8 mouse cellular contexts compared by ENCODE assay signal in genomic region chr11:93995720-93996305, GRCm38 (mm10). TPM values are rescaled to one million over a fixed set of nuclear protein-coding genes. Genes with fewer than 3 reads are reported as not detected.
DNase-seq lines count a peak whose midpoint lies in the region; ATAC-seq and TF ChIP-seq lines count a peak whose summit lies in the region.

Gene Spag9, plus strand, starts transcription at chr11:93996091.

- TF ChIP-seq RAD21 in MEL (IDR thresholded peaks at IDR 0.05; ENCODE audit: low read depth, low read length) = no peak

- peaks cover 6 to 15% of the 10 kb centered on the region in 2 experiments for H3K4me1 ChIP-seq in MEL (ENCODE audit: control insufficient read depth in 1 of 2, insufficient read depth in 2 of 2, low read length in 2 of 2)
- peaks cover 3% of the 10 kb centered on the region for H3K4me1 ChIP-seq in cerebellum, adult 2 months (ENCODE audit: control insufficient read depth, insufficient read depth, low read length)
- peaks cover 21% of the 10 kb centered on the region; the same call in 1 of the 2 replicates for H3K4me1 ChIP-seq in forebrain, postnatal 0 days (ENCODE audit: insufficient read depth)
- H3K4me1 ChIP-seq in lung, embryonic 15.5 days = peaks cover 22% of the 10 kb centered on the region

- H3K36me3 ChIP-seq in MEL (ENCODE audit: control insufficient read depth in 1 of 2, insufficient read depth in 2 of 2, low read length in 2 of 2) = peaks cover 0 to 12% of the 10 kb centered on the region in 2 experiments; a peak in 2 of 4 replicates
- H3K36me3 ChIP-seq in forebrain, postnatal 0 days (ENCODE audit: insufficient read depth) = no peaks in the 10 kb centered on the region
- H3K36me3 ChIP-seq in lung, embryonic 15.5 days = no peaks in the 10 kb centered on the region

- ATAC-seq in forebrain, postnatal 0 days = peak; percentile 94
- ATAC-seq in lung, embryonic 15.5 days (ENCODE audit: borderline replicate concordance, extremely low read depth, low FRiP score, low TSS enrichment) = peak; percentile 92

- peak; percentile 52 to 91; a peak in 3 of 4 replicates for TF ChIP-seq POLR2A in MEL (IDR thresholded peaks at IDR 0.05; ENCODE audit: control insufficient read depth in 1 of 2, insufficient read depth in 1 of 2, low read depth in 1 of 2, low read length in 2 of 2, poor library complexity in 1 of 2)
- TF ChIP-seq POLR2A in cerebellum, adult 2 months (IDR thresholded peaks at IDR 0.05; ENCODE audit: borderline replicate concordance, insufficient read depth, low read length) = peak; percentile 90

- no peaks in the 10 kb centered on the region for H3K27me3 ChIP-seq in MEL (ENCODE audit: control insufficient read depth in 1 of 2, insufficient read depth in 2 of 2, low read length in 2 of 2)
- H3K27me3 ChIP-seq in cerebellum, adult 2 months (ENCODE audit: control insufficient read depth, insufficient read depth, low read length) = no peaks in the 10 kb centered on the region
- no peaks in the 10 kb centered on the region for H3K27me3 ChIP-seq in forebrain, postnatal 0 days (ENCODE audit: insufficient read depth, low read length)
- no peaks in the 10 kb centered on the region for H3K27me3 ChIP-seq in lung, embryonic 15.5 days

- peak within 1 kb of the TSS; percentile 91 for H3K27ac ChIP-seq in MEL (ENCODE audit: control insufficient read depth, low read depth, low read length)
- H3K27ac ChIP-seq in cerebellum, adult 2 months (ENCODE audit: insufficient read depth, low read length) = peak within 1 kb of the TSS; percentile 99
- peak within 1 kb of the TSS; percentile 91 for H3K27ac ChIP-seq in forebrain, postnatal 0 days (ENCODE audit: low read depth, low read length)
- H3K27ac ChIP-seq in lung, embryonic 15.5 days = peak within 1 kb of the TSS; percentile 98

- H3K9ac ChIP-seq in MEL (ENCODE audit: control insufficient read depth, low read depth, low read length, poor library complexity, severe bottlenecking) = peak within 1 kb of the TSS; percentile 97
- H3K9ac ChIP-seq in forebrain, postnatal 0 days = peak within 1 kb of the TSS; percentile 91
- peak within 1 kb of the TSS; percentile 91 for H3K9ac ChIP-seq in lung, embryonic 15.5 days

- TF ChIP-seq CTCF in MEL (IDR thresholded peaks at IDR 0.05 in 2 of 3, conservative IDR thresholded peaks at IDR 0.05 in 1 of 3; ENCODE audit: control insufficient read depth in 1 of 3, insufficient read depth in 1 of 3, low read depth in 2 of 3, low read length in 3 of 3, poor library complexity in 1 of 3, severe bottlenecking in 1 of 3) = no peak
- no peak for TF ChIP-seq CTCF in cerebellum, adult 2 months (IDR thresholded peaks at IDR 0.05; ENCODE audit: borderline replicate concordance, insufficient read depth, low read depth, low read length)
- no peak for TF ChIP-seq CTCF in forebrain, postnatal 0 days (IDR thresholded peaks at IDR 0.05; ENCODE audit: low read depth)

- TF ChIP-seq EP300 in MEL (IDR thresholded peaks at IDR 0.05; ENCODE audit: low read depth in 1 of 2, low read length in 2 of 2) = 0 out of 4 replicates have a peak, but pooled peaks of 1 of the 2 experiments have one; percentile 19

- peak within 1 kb of the TSS; percentile 92 for H3K4me2 ChIP-seq in forebrain, postnatal 0 days (ENCODE audit: low read depth)
- H3K4me2 ChIP-seq in lung, embryonic 15.5 days = peak within 1 kb of the TSS; percentile 83

- peaks cover 42% of the 10 kb centered on the region for H3K79me2 ChIP-seq in MEL (ENCODE audit: control insufficient read depth, insufficient read depth, low read length, poor library complexity)

- H3K4me3 ChIP-seq in MEL (ENCODE audit: control insufficient read depth in 1 of 2, insufficient read depth in 1 of 2, low read depth in 2 of 2, low read length in 2 of 2) = peak within 1 kb of the TSS; percentile 85 to 99
- peak within 1 kb of the TSS; percentile 100 for H3K4me3 ChIP-seq in cerebellum, adult 2 months (replicated peaks; ENCODE audit: insufficient read depth, low read depth, low read length)
- peak within 1 kb of the TSS; percentile 97 for H3K4me3 ChIP-seq in forebrain, postnatal 0 days (ENCODE audit: low read depth, low read length)
- H3K4me3 ChIP-seq in lung, embryonic 15.5 days = peak within 1 kb of the TSS; percentile 98

- peak; percentile 98 for DNase-seq in MEL (ENCODE audit: low read depth, low spot score)
- peak; percentile 91 to 94 for DNase-seq in cerebellum, adult 2 months
- peak; percentile 96 for DNase-seq in forebrain, postnatal 0 days
- peak; percentile 95 for DNase-seq in heart, postnatal 4 days
- DNase-seq in layer of hippocampus, adult 8-10 months (ENCODE audit: low spot score in 2 of 2) = peak; percentile 82 to 88
- DNase-seq in ovary, adult 18-20 months (ENCODE audit: low spot score) = peak; percentile 91
- peak; percentile 96 for DNase-seq in thymus, postnatal 0 days (ENCODE audit: low spot score)

- WGBS in cerebellum, adult 2 months = 2% methylated on average over 55 of the region's 70 CpGs
- 1% methylated on average over 53 of the region's 70 CpGs for WGBS in forebrain, postnatal 0 days
- WGBS in lung, embryonic 15.5 days = under 1% methylated on average over 51 of the region's 70 CpGs

- no peaks in the 10 kb centered on the region for H3K9me3 ChIP-seq in MEL (replicated peaks; ENCODE audit: insufficient read depth, low read length)
- no peaks in the 10 kb centered on the region for H3K9me3 ChIP-seq in forebrain, postnatal 0 days (ENCODE audit: low read length)
- no peaks in the 10 kb centered on the region for H3K9me3 ChIP-seq in lung, embryonic 15.5 days

TF ChIP-seq in MEL, 35 proteins besides CTCF, POLR2A, EP300 and RAD21 (continues in another document):
- no peak for TF ChIP-seq RCOR1 (IDR thresholded peaks at IDR 0.05; ENCODE audit: low read depth, low read length)
- no peak for TF ChIP-seq POLR2AphosphoS5 (IDR thresholded peaks at IDR 0.05; ENCODE audit: borderline replicate concordance, low read depth, low read length)
- TF ChIP-seq MEF2A (IDR thresholded peaks at IDR 0.05; ENCODE audit: extremely low read depth, insufficient replicate concordance, low read depth, low read length, poor library complexity, severe bottlenecking) = no peak
- peak; percentile 71 for TF ChIP-seq ETS1 (IDR thresholded peaks at IDR 0.05; ENCODE audit: low read depth, low read length)
- TF ChIP-seq POLR2AphosphoS2 (IDR thresholded peaks at IDR 0.05; ENCODE audit: low read length) = peak; percentile 97
- peak; percentile 24; the same call in 1 of the 2 replicates for TF ChIP-seq ZC3H11A (IDR thresholded peaks at IDR 0.05; ENCODE audit: low read depth, low read length)
- TF ChIP-seq CHD1 (IDR thresholded peaks at IDR 0.05; ENCODE audit: low read depth, low read length) = no peak
- no peak for TF ChIP-seq TAL1 (IDR thresholded peaks at IDR 0.05; ENCODE audit: low read length)
- no peak for TF ChIP-seq GATA1 (IDR thresholded peaks at IDR 0.05; ENCODE audit: low read depth, low read length)
- peak; percentile 52; the same call in 1 of the 2 replicates for TF ChIP-seq SIN3A (IDR thresholded peaks at IDR 0.05; ENCODE audit: low read length)
- TF ChIP-seq GABPA (IDR thresholded peaks at IDR 0.05; ENCODE audit: low read depth, low read length) = no peak
- peak; percentile 96 for TF ChIP-seq ZMIZ1 (IDR thresholded peaks at IDR 0.05; ENCODE audit: low read depth, low read length)
- TF ChIP-seq USF1 (IDR thresholded peaks at IDR 0.05; ENCODE audit: low read depth, low read length) = no peak
- TF ChIP-seq USF2 (IDR thresholded peaks at IDR 0.05; ENCODE audit: borderline replicate concordance in 1 of 2, insufficient read depth in 1 of 2, low read depth in 1 of 2, low read length in 2 of 2) = no peak
- peak; percentile 79 for TF ChIP-seq MXI1 (IDR thresholded peaks at IDR 0.05; ENCODE audit: low read depth, low read length)
- TF ChIP-seq NELFE (IDR thresholded peaks at IDR 0.05; ENCODE audit: low read depth, low read length) = peak; percentile 97
- no peak; the same call in 1 of the 2 replicates for TF ChIP-seq KAT2A (conservative IDR thresholded peaks at IDR 0.05; ENCODE audit: low read depth, low read length)
- TF ChIP-seq HCFC1 (IDR thresholded peaks at IDR 0.05; ENCODE audit: low read depth, low read length) = peak; percentile 89
- TF ChIP-seq MAFK (IDR thresholded peaks at IDR 0.05; ENCODE audit: borderline replicate concordance, low read depth, low read length) = no peak
- TF ChIP-seq MAZ (IDR thresholded peaks at IDR 0.05; ENCODE audit: low read depth, low read length) = peak; percentile 86
- TF ChIP-seq ZKSCAN1 (IDR thresholded peaks at IDR 0.05; ENCODE audit: low read depth, low read length) = no peak
- TF ChIP-seq CHD2 (IDR thresholded peaks at IDR 0.05; ENCODE audit: low read length) = no peak
- no peak for TF ChIP-seq E2F4 (IDR thresholded peaks at IDR 0.05; ENCODE audit: borderline replicate concordance, low read depth, low read length)
- no peak for TF ChIP-seq JUND (IDR thresholded peaks at IDR 0.05; ENCODE audit: low read depth, low read length)
- peak; percentile 83 for TF ChIP-seq MAX (IDR thresholded peaks at IDR 0.05; ENCODE audit: low read length)
- TF ChIP-seq BHLHE40 (IDR thresholded peaks at IDR 0.05; ENCODE audit: borderline replicate concordance, low read depth, low read length) = no peak
- peak; percentile 83 for TF ChIP-seq ELF1 (IDR thresholded peaks at IDR 0.05; ENCODE audit: low read depth, low read length)
- no peak for TF ChIP-seq UBTF (IDR thresholded peaks at IDR 0.05; ENCODE audit: borderline replicate concordance, insufficient read depth, low read depth, low read length)
- peak; percentile 65 for TF ChIP-seq TCF12 (IDR thresholded peaks at IDR 0.05; ENCODE audit: low read depth, low read length)
- TF ChIP-seq SMC3 (IDR thresholded peaks at IDR 0.05; ENCODE audit: low read depth, low read length) = no peak
- 0 out of 2 replicates have a peak, but pooled peaks have one; percentile 32 for TF ChIP-seq MYC (IDR thresholded peaks at IDR 0.05; ENCODE audit: low read depth, low read length)
- TF ChIP-seq TBP (IDR thresholded peaks at IDR 0.05; ENCODE audit: low read depth, low read length) = peak; percentile 68; the same call in 1 of the 2 replicates

RNA-seq across cellular contexts. Expression of gene Spag9, which starts in this region (rescaled TPM):
- 19.1 and 20.6 TPM in 2 replicates for total RNA-seq in MEL (2012; rRNA removed)
- 100 to 1,000 TPM in 1 of 2 experiments, 10 to 100 TPM in 1; 18.9 to 279 TPM for polyA plus RNA-seq in MEL (2012; ENCODE audit: insufficient read depth in 1 of 2, insufficient read length in 2 of 2, low read depth in 1 of 2, low replicate concordance in 2 of 2, missing spikeins in 1 of 2)
- 134 and 135 TPM in 2 replicates for polyA plus RNA-seq in cerebellum, adult 2 months (2012; rRNA removed)
- total RNA-seq in forebrain, postnatal 0 days (2014; rRNA removed) = 127 and 155 TPM in 2 replicates
- polyA plus RNA-seq in forebrain, postnatal 0 days (2015; fragmentation: Nextera tagmentation; extraction: Ambion mirVana) = 50.0 and 67.1 TPM in 2 replicates
- 100 to 1,000 TPM; 139 to 146 TPM for total RNA-seq in heart, postnatal 4 days (2021)
- total RNA-seq in layer of hippocampus, adult 8-10 months (2022) = 100 to 1,000 TPM; 205 to 236 (median 220) TPM
- 37.1 and 39.4 TPM in 2 replicates for polyA plus RNA-seq in lung, embryonic 15.5 days (2015; fragmentation: Nextera tagmentation; extraction: Ambion mirVana)
- 32.1 and 41.4 TPM in 2 replicates for polyA plus RNA-seq in thymus, postnatal 0 days (2015; fragmentation: Nextera tagmentation; extraction: Ambion mirVana)

Comparison
In these comparisons a context has a peak if more than half of its experiments do, and no peak if none do; other contexts are left out.
1. Peak in every context shown above with its lines: DNase-seq, ATAC-seq, H3K4me3 ChIP-seq and H3K27ac ChIP-seq.